Mouse (Mus musculus) Patski (cell line): Measurements from ENCODE around the gene Gtdc1. TPM values are rescaled to one million over a fixed set of nuclear protein-coding genes. Genes with fewer than 3 reads are reported as not detected.

Experiments
- ATAC-seq: fragments of 100-300 bp; one replicate; pipeline ENCODE4 v1.8.0; 2021
- CTCF ChIA-PET: fragments of 350-600 bp; sonication (Branson Sonifier 250); formaldehyde crosslinking; loops from one replicate; lab custom pipeline; 2022; ENCODE audit warnings: inconsistent platforms; lab: Charles Lee
- POLR2A ChIA-PET: fragments of 350-600 bp; sonication (Branson Sonifier 250); formaldehyde crosslinking; loops from one replicate; lab custom pipeline; 2022; ENCODE audit warnings: antibody characterized with exemption, inconsistent platforms; lab: Charles Lee
- DNase-seq: peaks from one replicate; pipeline ENCODE4 v3.0.0-alpha.2; 2011; ENCODE audit warnings: low read depth, low spot score
- H3K27me3 ChIP-seq: fragments of 371-371 bp; one replicate; pipeline ENCODE4 v1.5.1; 2021
- CTCF ChIP-seq: fragments of 100-300 bp; IDR thresholded peaks from one replicate; pipeline ENCODE4 v1.5.1; 2021
- in situ Hi-C: fragments of 300-500 bp; cut with MboI; formaldehyde crosslinking; loops from 3 replicates; pipeline ENCODE4 v1.11.1; 2018; ENCODE audit warnings: low pct_unique_long_range_greater_than_20kb, mixed read lengths
- polyA plus RNA-seq: library from polyadenylated mRNA; unstranded; gene quantifications from one replicate; pipeline ENCODE4 v1.2.3, GENCODE M21; 2021

The Gtdc1 gene
- polyA plus RNA-seq, 1 experiment from 2014 or later, result 12.2 TPM

GRCm38 (mm10) chr2:44960561-44960960 lies 33.1 kb upstream of the Gtdc1 start:
- DNase-seq, result no peak
- ChIA-PET CTCF (interaction anchor here (1.0 to 1.5 kb wide), 2 partner anchors 11 to 158 kb away, joined by 3 to 4 read pairs; no protein-coding TSS in a partner anchor), POLR2A (no interaction called here)
- no peaks in the 10 kb centered on the region for H3K27me3 ChIP-seq
- in situ Hi-C loops, result loop anchor here (25.0 kb wide), 1 partner anchor 1477 kb away; no protein-coding TSS in a partner anchor
- no peak for ATAC-seq
- no peak for TF ChIP-seq CTCF

- in situ Hi-C loops, result loop anchor here (25.0 kb wide), 1 partner anchor 1480 kb away; no protein-coding TSS in a partner anchor
- no peak for TF ChIP-seq CTCF
- CTCF ChIA-PET, result interaction anchor here (1.1 to 1.5 kb wide), 2 partner anchors 8 to 38 kb away, joined by 3 read pairs; no protein-coding TSS in a partner anchor
- POLR2A ChIA-PET, result no interaction called here
- ATAC-seq, result no peak
- no peaks in the 10 kb centered on the region for H3K27me3 ChIP-seq
- no peak for DNase-seq
Observed at GRCm38 (mm10) chr2:44957329-44957797, 29.9 kb upstream of the Gtdc1 start.

GRCm38 (mm10) chr2:44956232-44956631 lies 28.8 kb upstream of the Gtdc1 start:
- ChIA-PET POLR2A (no interaction called here), CTCF (interaction anchor here (1.2 to 1.5 kb wide), 3 partner anchors 18 to 149 kb away, joined by 3 to 4 read pairs (median 3); no protein-coding TSS in a partner anchor)
- no peak for TF ChIP-seq CTCF
- peak; percentile 95 for ATAC-seq
- no peaks in the 10 kb centered on the region for H3K27me3 ChIP-seq
- in situ Hi-C loops, result loop anchor here (25.0 kb wide), 1 partner anchor 1481 kb away; no protein-coding TSS in a partner anchor
- DNase-seq, result no peak

- ATAC-seq (no peak), DNase-seq (no peak)
- CTCF ChIA-PET, result interaction anchor here (1.2 to 2.2 kb wide), 2 partner anchors 27 to 149 kb away, joined by 3 to 5 read pairs; no protein-coding TSS in a partner anchor
- no peaks in the 10 kb centered on the region for H3K27me3 ChIP-seq
- no peak for TF ChIP-seq CTCF
- in situ Hi-C loops, result loop anchor here (25.0 kb wide), 1 partner anchor 1482 kb away; no protein-coding TSS in a partner anchor
- POLR2A ChIA-PET, result no interaction called here
Observed at GRCm38 (mm10) chr2:44955506-44955905, 28.0 kb upstream of the Gtdc1 start.

- CTCF ChIA-PET, result interaction anchor here (1.2 to 2.2 kb wide), 2 partner anchors 9 to 25 kb away, joined by 3 to 5 read pairs; no protein-coding TSS in a partner anchor
- in situ Hi-C loops, result loop anchor here (25.0 kb wide), 1 partner anchor 1483 kb away; no protein-coding TSS in a partner anchor
Observed at GRCm38 (mm10) chr2:44954180-44954579, 26.7 kb upstream of the Gtdc1 start.

GRCm38 (mm10) chr2:44952830-44953422 lies 25.5 kb upstream of the Gtdc1 start:
- no peak for TF ChIP-seq CTCF
- no peaks in the 10 kb centered on the region for H3K27me3 ChIP-seq
- in situ Hi-C loops, result loop anchor here (25.0 kb wide), 1 partner anchor 1484 kb away; no protein-coding TSS in a partner anchor
- CTCF ChIA-PET, result interaction anchor here (0.9 to 2.2 kb wide), 3 partner anchors 10 to 24 kb away, joined by 3 to 5 read pairs (median 3); no protein-coding TSS in a partner anchor
- no peak for DNase-seq
- POLR2A ChIA-PET, result interaction anchor here (1.1 kb wide), 1 partner anchor 8 kb away, joined by 3 read pairs; no protein-coding TSS in a partner anchor
- peak; percentile 36 for ATAC-seq

More at GRCm38 (mm10) chr2:44954180-44954579, 26.7 kb upstream of the Gtdc1 start:
- H3K27me3 ChIP-seq, result no peaks in the 10 kb centered on the region
- POLR2A ChIA-PET, result interaction anchor here (1.1 kb wide), 1 partner anchor 9 kb away, joined by 3 read pairs; no protein-coding TSS in a partner anchor
- ATAC-seq, result no peak
- no peak for TF ChIP-seq CTCF
- no peak for DNase-seq

GRCm38 (mm10) chr2:44951651-44952213 lies 24.3 kb upstream of the Gtdc1 start:
- in situ Hi-C loops, result loop anchor here (25.0 kb wide), 1 partner anchor 1486 kb away; no protein-coding TSS in a partner anchor
- ATAC-seq, result no peak

GRCm38 (mm10) chr2:44944689-44945088 lies 17.2 kb upstream of the Gtdc1 start:
- no peak for TF ChIP-seq CTCF
- ChIA-PET CTCF (interaction anchor here (1.1 kb wide), 1 partner anchor 11 kb away, joined by 3 read pairs; no protein-coding TSS in a partner anchor), POLR2A (interaction anchor here (1.2 kb wide), 1 partner anchor 9 kb away, joined by 3 read pairs; no protein-coding TSS in a partner anchor)
- in situ Hi-C loops, result no loop called here
- no peaks in the 10 kb centered on the region for H3K27me3 ChIP-seq
- ATAC-seq (no peak), DNase-seq (no peak)

More at GRCm38 (mm10) chr2:44951651-44952213, 24.3 kb upstream of the Gtdc1 start:
- POLR2A ChIA-PET, result no interaction called here
- no peaks in the 10 kb centered on the region for H3K27me3 ChIP-seq
- DNase-seq, result no peak
- CTCF ChIA-PET, result interaction anchor here (0.9 kb wide), 1 partner anchor 11 kb away, joined by 3 read pairs; no protein-coding TSS in a partner anchor
- TF ChIP-seq CTCF, result no peak

- no peaks in the 10 kb centered on the region for H3K27me3 ChIP-seq
- ChIA-PET CTCF (no interaction called here), POLR2A (no interaction called here)
- ATAC-seq (no peak), DNase-seq (no peak)
- no peak for TF ChIP-seq CTCF
- in situ Hi-C loops, result no loop called here
Observed at GRCm38 (mm10) chr2:44930951-44931350, 3.5 kb upstream of the Gtdc1 start.

- in situ Hi-C loops, result loop anchor here (5.0 kb wide), 1 partner anchor 184 kb away; no protein-coding TSS in a partner anchor
- TF ChIP-seq CTCF, result no peak
- ChIA-PET CTCF (interaction anchor here (1.8 kb wide), 1 partner anchor 26 kb away, joined by 5 read pairs; no protein-coding TSS in a partner anchor), POLR2A (no interaction called here)
- no peak for DNase-seq
- H3K27me3 ChIP-seq, result no peaks in the 10 kb centered on the region
- ATAC-seq, result no peak
Observed at GRCm38 (mm10) chr2:44928631-44929030, 1.2 kb upstream of the Gtdc1 start.
